Mouse (Mus musculus) erythroblast, embryonic 14.5 days (primary cell): ENCODE measurements around the gene Cnn3. TPM values are rescaled to one million over a fixed set of nuclear protein-coding genes. Genes with fewer than 3 reads are reported as not detected.

Experiments
- H3K27me3 ChIP-seq: 2 replicates; pipeline ENCODE4 v1.6.1; 2012; ENCODE audit warnings: inconsistent platforms; ENCODE audit not compliant: control insufficient read depth
- H3K36me3 ChIP-seq: 2 replicates; pipeline ENCODE4 v1.6.1; 2012; ENCODE audit warnings: mild to moderate bottlenecking, inconsistent platforms; ENCODE audit not compliant: control insufficient read depth
- H3K4me1 ChIP-seq: 2 replicates; pipeline ENCODE4 v1.6.1; 2012; ENCODE audit warnings: inconsistent platforms; ENCODE audit not compliant: control insufficient read depth
- H3K4me3 ChIP-seq: replicated peaks from 2 replicates; pipeline ENCODE3; 2012; ENCODE audit warnings: moderate library complexity, mild to moderate bottlenecking, inconsistent platforms
- H3K9me3 ChIP-seq: 2 replicates; pipeline ENCODE4 v1.6.1; 2012; ENCODE audit warnings: low read length, inconsistent platforms, mixed read lengths; ENCODE audit not compliant: control insufficient read depth
- GATA1 ChIP-seq: IDR thresholded peaks from 2 replicates; pipeline ENCODE4 v1.6.1; 2012; ENCODE audit warnings: low read length, inconsistent platforms, mixed read lengths
- TAL1 ChIP-seq: IDR thresholded peaks from 3 replicates; pipeline ENCODE4 v1.6.1; 2012; ENCODE audit warnings: low read length, inconsistent platforms, mixed read lengths
- polyA plus RNA-seq: library from polyadenylated mRNA; stranded (reverse); fragments of >175 nt; gene quantifications from 2 replicates; pipeline ENCODE4 v1.2.3, GENCODE M21; 2012

Gene Cnn3
- polyA plus RNA-seq, 1 experiment: 0.15 TPM

DNA sequence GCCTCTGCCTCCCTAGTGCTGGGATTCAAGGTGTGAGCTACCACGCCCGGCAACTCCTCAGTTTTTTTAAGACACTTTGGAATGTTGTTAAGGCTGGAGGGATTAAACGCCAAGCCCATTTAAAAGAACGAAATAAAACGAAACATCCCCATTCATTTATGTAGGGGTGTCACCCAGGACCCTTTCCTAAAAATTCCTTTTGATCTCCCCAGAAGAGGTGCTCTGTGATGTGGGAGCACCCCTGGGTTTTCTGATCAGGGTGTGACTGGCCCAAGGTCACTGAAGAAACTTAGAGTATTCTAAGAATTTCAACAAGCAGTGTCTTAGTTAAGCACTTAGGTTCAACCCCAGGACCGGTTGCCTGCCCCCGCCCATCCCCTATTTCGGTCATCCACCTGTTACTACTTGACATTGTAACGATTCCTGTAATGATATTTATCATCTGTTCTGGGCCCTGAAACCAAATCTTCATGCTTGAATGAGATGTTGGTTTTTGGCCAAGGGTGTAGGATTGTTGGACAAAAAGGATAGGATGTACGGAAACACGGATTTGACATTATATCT is 2.5 kb downstream of the Cnn3 start:
- TF ChIP-seq GATA1: no peak
- TF ChIP-seq TAL1: no peak
- H3K4me1 ChIP-seq: peaks cover 31% of the 10 kb centered on the region
- H3K36me3 ChIP-seq: no peaks in the 10 kb centered on the region
- no peaks in the 10 kb centered on the region for H3K9me3 ChIP-seq
- H3K27me3 ChIP-seq: peaks cover 31% of the 10 kb centered on the region
- H3K4me3 ChIP-seq: no peak overlapping the region

DNA sequence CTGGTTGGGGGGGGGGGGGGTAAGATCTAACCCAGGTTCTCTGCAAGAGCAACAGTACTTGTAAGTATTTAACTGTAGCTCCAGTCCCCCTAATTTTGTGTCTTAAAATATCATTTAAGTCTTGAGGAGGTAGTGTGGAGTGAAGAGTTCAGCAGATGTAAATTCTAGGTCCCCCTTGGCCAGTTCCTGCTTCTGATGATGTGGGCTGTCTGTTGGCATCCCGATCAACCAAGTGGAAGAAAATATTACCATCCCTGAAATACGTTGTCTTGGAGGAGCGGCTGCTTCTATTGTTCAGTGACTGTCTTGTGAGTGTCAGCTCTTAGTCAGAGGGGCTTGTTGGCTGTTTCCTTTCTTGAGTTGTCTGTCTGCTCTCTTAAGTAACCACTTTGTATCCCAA is 3.2 kb downstream of the Cnn3 start:
- Histone ChIP-seq H3K9me3 (no peaks in the 10 kb centered on the region), H3K4me1 (peaks cover 37% of the 10 kb centered on the region), H3K36me3 (no peaks in the 10 kb centered on the region), H3K27me3 (peaks cover 31% of the 10 kb centered on the region), H3K4me3 (no peak overlapping the region)
- TF ChIP-seq GATA1: no peak
- no peak for TF ChIP-seq TAL1

DNA sequence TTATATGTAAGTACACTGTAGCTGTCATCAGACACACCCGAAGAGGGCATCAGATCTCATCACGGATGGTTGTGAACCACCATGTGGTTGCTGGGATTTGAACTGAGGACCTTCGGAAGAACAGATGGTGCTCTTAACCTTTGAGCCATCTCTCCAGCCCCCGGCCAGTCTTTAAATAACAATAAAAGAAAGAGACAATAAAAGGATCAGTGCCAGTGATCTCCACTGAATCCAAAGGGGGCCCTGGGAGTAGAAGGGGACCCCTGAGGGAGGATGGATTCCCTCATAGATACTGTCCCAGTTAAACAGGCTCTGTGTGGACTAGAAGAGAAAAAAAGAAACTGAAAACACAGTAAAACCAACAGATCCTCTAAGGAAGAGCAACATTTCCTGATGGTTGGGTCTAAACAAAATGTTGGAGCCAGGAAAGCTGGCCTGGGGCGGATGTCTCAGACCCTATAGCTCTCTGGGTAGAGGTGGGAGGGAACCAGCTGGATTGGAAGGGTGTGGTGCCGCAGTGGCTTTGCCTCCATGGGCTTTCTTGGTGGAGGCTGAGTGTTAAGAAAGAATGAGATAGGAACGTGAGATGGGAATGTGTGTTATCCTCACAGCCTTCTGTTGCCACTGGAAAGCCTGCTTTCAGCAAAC is 4.1 kb downstream of the Cnn3 start:
- no peak overlapping the region for H3K4me3 ChIP-seq
- H3K9me3 ChIP-seq: no peaks in the 10 kb centered on the region
- TF ChIP-seq TAL1 (no peak), GATA1 (no peak)
- H3K36me3 ChIP-seq: no peaks in the 10 kb centered on the region
- H3K4me1 ChIP-seq: peaks cover 37% of the 10 kb centered on the region
- peaks cover 24% of the 10 kb centered on the region for H3K27me3 ChIP-seq

DNA sequence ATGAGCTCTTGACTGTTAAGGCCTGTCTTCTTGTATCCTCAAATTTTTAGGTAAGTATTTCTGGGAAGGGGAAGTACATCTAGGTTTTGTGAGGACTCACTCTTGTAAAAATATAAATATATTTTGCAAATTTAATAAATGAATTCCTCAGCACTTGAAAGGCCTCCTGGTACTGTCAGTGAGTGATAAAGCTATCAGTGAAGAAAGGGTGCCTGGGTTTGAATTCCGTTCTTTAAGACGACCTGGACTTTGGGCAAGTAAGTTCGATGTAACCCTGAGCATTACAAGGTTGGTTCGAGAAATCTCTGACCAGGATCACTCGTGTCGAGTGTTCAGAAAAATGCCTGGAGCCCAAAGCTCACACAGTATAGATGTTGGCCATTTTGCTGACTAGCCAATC is 7.1 kb downstream of the Cnn3 start:
- Histone ChIP-seq H3K4me3 (no peak overlapping the region), H3K27me3 (no peaks in the 10 kb centered on the region), H3K36me3 (no peaks in the 10 kb centered on the region; the same call in 1 of the 2 replicates), H3K9me3 (no peaks in the 10 kb centered on the region), H3K4me1 (peaks cover 11% of the 10 kb centered on the region)
- TF ChIP-seq GATA1 (no peak), TAL1 (no peak)

DNA sequence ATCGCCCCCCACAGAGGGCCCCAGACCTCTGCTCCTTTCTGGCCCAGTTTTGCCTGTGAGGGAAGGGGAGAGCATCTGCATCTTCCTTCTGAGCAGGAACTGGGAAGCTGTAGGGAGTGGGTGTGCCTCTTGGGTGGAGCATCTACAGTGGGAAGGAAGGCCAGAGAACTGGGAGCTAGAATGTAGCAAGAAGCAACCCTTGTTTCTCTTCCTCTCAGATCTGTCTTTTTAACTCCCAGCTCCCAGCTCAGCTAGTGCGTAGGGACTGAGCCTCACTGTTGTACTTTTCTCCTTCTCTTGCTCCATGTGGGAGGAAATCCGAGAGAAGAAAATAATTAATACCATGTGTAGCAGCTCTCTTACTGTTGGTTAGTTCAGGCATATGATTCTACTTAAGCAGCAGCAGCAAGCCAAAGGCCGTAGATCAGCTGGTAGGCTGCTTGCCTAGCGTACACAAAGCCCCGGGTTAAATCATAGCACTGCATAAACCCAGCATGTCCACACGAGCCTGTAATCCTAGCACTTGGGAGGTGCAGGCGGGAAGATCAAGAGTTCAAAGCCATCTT is 7.8 kb downstream of the Cnn3 start:
- TF ChIP-seq GATA1: no peak
- TF ChIP-seq TAL1: no peak
- Histone ChIP-seq H3K4me3 (no peak overlapping the region), H3K27me3 (no peaks in the 10 kb centered on the region), H3K9me3 (no peaks in the 10 kb centered on the region), H3K36me3 (no peaks in the 10 kb centered on the region; the same call in 1 of the 2 replicates), H3K4me1 (peaks cover 11% of the 10 kb centered on the region)

DNA sequence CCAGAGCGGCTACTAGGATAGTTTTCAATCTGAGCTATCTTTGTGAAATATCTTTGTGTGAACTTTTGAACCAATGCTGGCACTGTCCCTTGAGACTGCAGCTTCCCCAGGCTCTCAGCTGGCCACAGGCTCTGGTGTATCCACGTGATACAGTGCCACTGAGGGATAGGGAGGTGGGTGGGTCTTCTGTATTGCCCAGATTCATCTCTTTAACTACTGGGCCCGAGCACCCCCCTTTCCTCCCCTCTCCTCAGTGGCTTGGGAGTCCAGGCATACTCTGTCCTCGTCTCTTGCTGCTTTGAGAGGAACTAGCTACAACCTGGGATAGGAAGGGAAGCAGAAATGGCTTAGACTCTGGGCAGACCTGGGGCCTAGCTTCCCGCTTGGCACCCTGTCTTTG is 9.0 kb downstream of the Cnn3 start:
- Histone ChIP-seq H3K36me3 (no peaks in the 10 kb centered on the region; the same call in 1 of the 2 replicates), H3K27me3 (no peaks in the 10 kb centered on the region), H3K4me3 (no peak overlapping the region), H3K9me3 (no peaks in the 10 kb centered on the region), H3K4me1 (peaks cover 13% of the 10 kb centered on the region)
- TF ChIP-seq TAL1: no peak
- no peak for TF ChIP-seq GATA1

DNA sequence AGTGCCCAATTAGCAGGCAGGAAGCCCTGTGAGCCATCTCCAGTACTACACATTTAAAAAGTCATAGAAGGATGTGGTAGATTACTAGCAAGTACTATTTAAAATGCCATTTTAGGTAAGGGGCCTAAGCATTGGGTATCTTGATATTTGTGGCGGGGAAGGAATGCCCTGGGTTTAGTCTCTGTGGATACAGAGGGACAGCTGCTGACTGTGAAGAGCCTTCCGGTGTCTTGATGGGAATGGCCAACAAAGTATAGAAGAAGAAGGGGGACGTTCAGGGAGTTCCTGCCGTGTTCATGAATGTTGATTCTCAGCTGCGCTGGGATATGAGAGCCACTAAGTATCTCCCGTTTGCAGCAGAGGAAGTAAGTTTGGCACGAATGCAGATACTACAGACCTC is 10.8 kb downstream of the Cnn3 start:
- Histone ChIP-seq H3K36me3 (no peaks in the 10 kb centered on the region; the same call in 1 of the 2 replicates), H3K9me3 (no peaks in the 10 kb centered on the region), H3K27me3 (no peaks in the 10 kb centered on the region), H3K4me1 (peaks cover 10% of the 10 kb centered on the region), H3K4me3 (no peak overlapping the region)
- TF ChIP-seq GATA1 (no peak), TAL1 (no peak)

DNA sequence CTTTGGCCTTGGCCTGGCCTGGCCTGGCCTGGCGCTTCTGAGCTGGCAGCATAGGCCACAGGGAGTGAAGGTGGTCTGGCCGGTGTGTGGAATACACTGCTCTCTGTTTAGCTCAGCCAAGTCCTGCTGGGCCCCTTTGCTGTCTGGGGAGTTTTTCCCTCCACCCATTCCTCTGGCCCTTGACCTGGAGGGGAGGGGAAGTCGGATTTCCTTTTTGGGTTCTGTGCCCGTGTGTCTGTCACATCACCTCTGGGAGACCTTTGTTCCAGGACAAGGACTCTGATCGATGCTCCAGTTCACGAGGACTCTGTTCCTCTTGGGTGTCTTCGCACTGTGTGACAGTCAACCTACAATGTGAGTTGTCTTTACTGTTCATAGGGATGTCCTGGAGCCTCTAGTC is 11.7 kb downstream of the Cnn3 start:
- Histone ChIP-seq H3K4me1 (peaks cover 10% of the 10 kb centered on the region), H3K27me3 (no peaks in the 10 kb centered on the region), H3K9me3 (no peaks in the 10 kb centered on the region), H3K36me3 (no peaks in the 10 kb centered on the region; the same call in 1 of the 2 replicates), H3K4me3 (no peak overlapping the region)
- TF ChIP-seq TAL1 (no peak), GATA1 (no peak)

DNA sequence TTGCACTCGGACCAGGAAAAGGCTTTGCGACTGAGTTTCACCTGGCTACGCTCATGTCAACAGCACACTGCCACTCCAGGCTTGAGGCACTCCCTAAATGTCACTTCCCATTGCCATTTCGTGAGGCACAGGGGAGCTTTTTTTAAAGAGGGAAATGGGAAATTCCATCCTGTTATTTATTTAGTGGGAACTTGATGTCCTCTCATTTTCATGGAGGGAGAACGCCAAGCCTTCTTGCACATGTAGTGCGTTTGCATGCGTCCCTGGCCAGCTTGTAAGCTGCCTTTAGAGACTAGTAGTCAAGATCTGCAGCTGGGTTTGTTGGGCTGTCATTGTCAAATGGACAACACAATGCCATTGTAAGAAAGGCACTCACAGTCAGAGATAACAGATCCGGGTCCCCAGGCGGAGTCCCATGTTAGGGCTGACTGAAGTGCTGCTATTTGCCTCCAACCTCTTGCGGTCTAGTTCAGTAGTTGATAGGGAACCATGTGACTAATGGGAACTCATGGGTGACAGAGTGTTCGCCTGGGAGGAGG is 13.4 kb downstream of the Cnn3 start:
- no peaks in the 10 kb centered on the region; the same call in 1 of the 2 replicates for H3K36me3 ChIP-seq
- no peaks in the 10 kb centered on the region for H3K9me3 ChIP-seq
- no peaks in the 10 kb centered on the region for H3K27me3 ChIP-seq
- H3K4me1 ChIP-seq: peaks cover 12% of the 10 kb centered on the region
- TF ChIP-seq TAL1 (no peak), GATA1 (no peak)
- no peak overlapping the region for H3K4me3 ChIP-seq
